Mouse (Mus musculus): ENCODE results near the gene Zdhhc17. TPM values are rescaled to one million over a fixed set of nuclear protein-coding genes. Genes with fewer than 3 reads are reported as not detected.

Zdhhc17 gene
- polyA plus RNA-seq (2015; fragmentation: Nextera tagmentation; extraction: Ambion mirVana): 22.4 and 23.4 TPM in 2 replicates

DNA sequence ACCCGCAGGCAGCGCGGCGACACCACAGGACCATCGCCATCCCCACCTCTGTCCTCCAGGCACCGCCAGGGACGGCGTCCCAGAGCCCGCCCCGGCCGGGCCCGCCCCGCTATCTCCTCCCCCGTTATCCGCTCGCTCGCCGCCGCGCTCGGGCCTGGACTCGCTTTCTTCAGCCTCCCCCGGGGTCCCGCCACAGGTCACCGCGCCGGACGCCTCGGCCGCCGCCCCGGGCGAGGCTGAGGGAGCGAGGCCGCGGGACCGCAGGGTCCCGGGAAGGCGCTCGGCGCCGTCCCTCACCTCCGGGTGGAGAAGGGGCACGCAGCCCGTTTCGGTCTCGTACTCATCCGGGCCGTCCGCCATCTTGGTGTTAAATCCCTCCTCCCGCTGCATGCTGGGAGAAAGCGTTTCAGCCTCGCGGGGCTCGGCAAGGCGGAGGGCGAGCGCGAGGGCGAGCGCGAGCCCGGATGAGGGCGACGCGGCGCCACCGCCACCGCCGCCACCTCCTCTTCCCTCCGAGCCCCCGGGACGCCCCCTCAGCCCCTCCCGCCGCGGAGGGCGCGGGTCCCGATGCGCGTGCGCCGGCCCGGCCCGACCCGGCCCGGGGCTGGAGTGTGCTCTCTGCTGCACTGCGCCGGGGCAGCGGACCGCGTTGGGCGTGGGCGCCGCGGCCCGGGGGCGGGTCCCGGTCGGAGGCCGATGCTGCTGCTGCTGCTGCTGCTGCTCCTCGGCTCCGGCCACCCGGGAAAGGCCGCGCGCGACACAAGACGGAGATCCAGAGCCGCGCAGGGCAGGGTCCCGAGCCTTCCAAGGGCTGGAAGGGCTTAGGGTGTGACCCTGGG is at the start of gene Zdhhc17:
Gene Zdhhc17, minus strand, starts transcription at position 500 of the 839 bp plus-strand sequence.
- under 1% methylated on average over 90 of the region's 112 CpGs for WGBS

GRCm38 (mm10) chr10:111055770-111056169 is 45.8 kb upstream of the Zdhhc17 start:
- H3K27me3 ChIP-seq: no peaks in the 10 kb centered on the region
- no peak overlapping the region for H3K9ac ChIP-seq
- H3K9me3 ChIP-seq (replicated peaks): no peaks in the 10 kb centered on the region
- 63% methylated on average over 4 of the region's 4 CpGs for WGBS
- H3K36me3 ChIP-seq: no peaks in the 10 kb centered on the region
- no peak overlapping the region for H3K4me2 ChIP-seq (replicated peaks)
- no peak for ATAC-seq (ENCODE audit: insufficient number of reproducible peaks, low FRiP score, low TSS enrichment, low read depth)
- no peaks in the 10 kb centered on the region for H3K4me1 ChIP-seq
- H3K4me3 ChIP-seq (replicated peaks): no peak overlapping the region
- H3K27ac ChIP-seq (replicated peaks): no peak overlapping the region

More for the DNA sequence above, at the start of gene Zdhhc17:
- H3K4me3 ChIP-seq (replicated peaks): peak within 1 kb of the TSS; percentile 78
- peak within 1 kb of the TSS; percentile 97 for H3K27ac ChIP-seq (replicated peaks)
- no peaks in the 10 kb centered on the region for H3K36me3 ChIP-seq
- H3K9ac ChIP-seq: peak within 1 kb of the TSS; percentile 93
- H3K4me2 ChIP-seq (replicated peaks): peak within 1 kb of the TSS; percentile 85
- H3K9me3 ChIP-seq (replicated peaks): no peaks in the 10 kb centered on the region
- peak; percentile 92 for ATAC-seq (ENCODE audit: insufficient number of reproducible peaks, low FRiP score, low TSS enrichment, low read depth)
- no peaks in the 10 kb centered on the region; the same call in 1 of the 2 replicates for H3K27me3 ChIP-seq
- peaks cover 7% of the 10 kb centered on the region; the same call in 1 of the 2 replicates for H3K4me1 ChIP-seq

GRCm38 (mm10) chr10:111051606-111052005 is 41.7 kb upstream of the Zdhhc17 start:
- H3K9me3 ChIP-seq (replicated peaks): no peaks in the 10 kb centered on the region
- no peak overlapping the region for H3K9ac ChIP-seq
- H3K4me3 ChIP-seq (replicated peaks): no peak overlapping the region
- no peaks in the 10 kb centered on the region for H3K4me1 ChIP-seq
- H3K27me3 ChIP-seq: no peaks in the 10 kb centered on the region
- no peaks in the 10 kb centered on the region for H3K36me3 ChIP-seq
- ATAC-seq (ENCODE audit: insufficient number of reproducible peaks, low FRiP score, low TSS enrichment, low read depth): no peak
- 86% methylated on average over 3 of the region's 3 CpGs for WGBS
- no peak overlapping the region for H3K27ac ChIP-seq (replicated peaks)
- no peak overlapping the region for H3K4me2 ChIP-seq (replicated peaks)

DNA sequence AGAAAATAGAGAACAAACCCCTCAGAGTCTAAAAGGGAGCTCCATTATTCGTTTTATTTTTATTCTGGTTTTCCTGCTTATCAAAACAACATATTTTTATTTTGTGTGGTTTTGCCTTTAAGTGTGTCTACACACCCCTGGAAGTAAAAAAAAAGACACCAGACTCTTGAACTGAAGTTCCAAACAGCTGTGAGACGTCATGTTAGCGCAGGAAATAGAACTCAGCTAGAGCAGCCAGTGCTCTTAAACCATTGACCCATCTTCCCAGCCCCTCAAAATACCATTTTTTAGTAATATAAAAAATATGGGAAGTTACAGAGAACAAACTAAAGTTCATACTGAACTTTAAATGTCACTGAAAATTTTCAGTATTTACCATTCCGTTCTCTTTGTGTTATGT is 40.6 kb upstream of the Zdhhc17 start:
- Histone ChIP-seq H3K36me3 (no peaks in the 10 kb centered on the region), H3K4me3 (replicated peaks) (no peak overlapping the region), H3K9ac (no peak overlapping the region), H3K27me3 (no peaks in the 10 kb centered on the region), H3K27ac (replicated peaks) (no peak overlapping the region), H3K4me2 (replicated peaks) (no peak overlapping the region), H3K9me3 (replicated peaks) (no peaks in the 10 kb centered on the region), H3K4me1 (no peaks in the 10 kb centered on the region)
- ATAC-seq (ENCODE audit: insufficient number of reproducible peaks, low FRiP score, low TSS enrichment, low read depth): no peak
- 71% methylated on average over 4 of the region's 4 CpGs for WGBS

GRCm38 (mm10) chr10:111050061-111050460 is 40.1 kb upstream of the Zdhhc17 start:
- H3K36me3 ChIP-seq: no peaks in the 10 kb centered on the region
- no peaks in the 10 kb centered on the region for H3K27me3 ChIP-seq
- H3K9ac ChIP-seq: no peak overlapping the region
- no peak overlapping the region for H3K27ac ChIP-seq (replicated peaks)
- H3K4me1 ChIP-seq: no peaks in the 10 kb centered on the region
- no peak overlapping the region for H3K4me3 ChIP-seq (replicated peaks)
- ATAC-seq (ENCODE audit: insufficient number of reproducible peaks, low FRiP score, low TSS enrichment, low read depth): no peak
- H3K9me3 ChIP-seq (replicated peaks): no peaks in the 10 kb centered on the region
- 82% methylated on average over 3 of the region's 3 CpGs for WGBS
- H3K4me2 ChIP-seq (replicated peaks): no peak overlapping the region

GRCm38 (mm10) chr10:111047895-111048294 is 38.0 kb upstream of the Zdhhc17 start:
- H3K27me3 ChIP-seq: no peaks in the 10 kb centered on the region
- no peak overlapping the region for H3K4me2 ChIP-seq (replicated peaks)
- H3K9ac ChIP-seq: no peak overlapping the region
- H3K4me3 ChIP-seq (replicated peaks): no peak overlapping the region
- H3K4me1 ChIP-seq: no peaks in the 10 kb centered on the region
- ATAC-seq (ENCODE audit: insufficient number of reproducible peaks, low FRiP score, low TSS enrichment, low read depth): no peak
- no peaks in the 10 kb centered on the region for H3K9me3 ChIP-seq (replicated peaks)
- H3K36me3 ChIP-seq: no peaks in the 10 kb centered on the region
- 86% methylated on average over 7 of the region's 7 CpGs for WGBS
- no peak overlapping the region for H3K27ac ChIP-seq (replicated peaks)

GRCm38 (mm10) chr10:111040078-111040656 is 30.2 kb upstream of the Zdhhc17 start:
- WGBS: 71% methylated on average over 7 of the region's 7 CpGs
- Histone ChIP-seq H3K27me3 (no peaks in the 10 kb centered on the region), H3K4me3 (replicated peaks) (no peak overlapping the region), H3K27ac (replicated peaks) (no peak overlapping the region), H3K9ac (no peak overlapping the region), H3K4me1 (no peaks in the 10 kb centered on the region), H3K36me3 (no peaks in the 10 kb centered on the region), H3K9me3 (replicated peaks) (no peaks in the 10 kb centered on the region), H3K4me2 (replicated peaks) (no peak overlapping the region)
- no peak for ATAC-seq (ENCODE audit: insufficient number of reproducible peaks, low FRiP score, low TSS enrichment, low read depth)

- H3K9me3 ChIP-seq (replicated peaks): no peaks in the 10 kb centered on the region
- H3K36me3 ChIP-seq: no peaks in the 10 kb centered on the region
- H3K4me3 ChIP-seq (replicated peaks): no peak overlapping the region
- H3K27me3 ChIP-seq: no peaks in the 10 kb centered on the region
- ATAC-seq (ENCODE audit: insufficient number of reproducible peaks, low FRiP score, low TSS enrichment, low read depth): no peak
- no peak overlapping the region for H3K27ac ChIP-seq (replicated peaks)
- 57% methylated on average over 1 of the region's 1 CpGs for WGBS
- no peak overlapping the region for H3K9ac ChIP-seq
- no peak overlapping the region for H3K4me2 ChIP-seq (replicated peaks)
- no peaks in the 10 kb centered on the region for H3K4me1 ChIP-seq
Observed at GRCm38 (mm10) chr10:111036851-111037250, 26.9 kb upstream of the Zdhhc17 start.

DNA sequence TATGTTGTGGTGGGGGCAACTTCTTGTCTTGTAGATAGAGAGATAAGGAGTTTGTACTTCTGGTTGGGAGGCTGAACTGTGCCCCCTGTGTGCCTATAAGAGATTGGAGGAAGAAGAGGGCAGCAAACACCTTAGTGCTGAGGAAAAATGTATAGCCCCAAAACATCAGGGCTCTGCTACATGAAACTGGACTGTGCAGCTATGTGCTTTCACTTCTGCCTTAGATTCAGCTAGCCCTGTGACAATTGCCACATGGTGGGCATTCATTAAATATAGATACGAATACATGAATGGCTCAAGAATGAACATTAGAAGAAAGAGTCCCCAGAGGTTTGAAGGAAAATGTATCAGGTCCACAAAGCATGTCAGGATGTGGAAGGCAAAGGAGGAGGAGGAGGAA is 25.2 kb upstream of the Zdhhc17 start:
- ATAC-seq (ENCODE audit: insufficient number of reproducible peaks, low FRiP score, low TSS enrichment, low read depth): no peak
- H3K4me1 ChIP-seq: 0 out of 2 replicates have a peak, but pooled peaks cover 3% of the 10 kb centered on the region
- WGBS: 68% methylated on average over 1 of the region's 1 CpGs

DNA sequence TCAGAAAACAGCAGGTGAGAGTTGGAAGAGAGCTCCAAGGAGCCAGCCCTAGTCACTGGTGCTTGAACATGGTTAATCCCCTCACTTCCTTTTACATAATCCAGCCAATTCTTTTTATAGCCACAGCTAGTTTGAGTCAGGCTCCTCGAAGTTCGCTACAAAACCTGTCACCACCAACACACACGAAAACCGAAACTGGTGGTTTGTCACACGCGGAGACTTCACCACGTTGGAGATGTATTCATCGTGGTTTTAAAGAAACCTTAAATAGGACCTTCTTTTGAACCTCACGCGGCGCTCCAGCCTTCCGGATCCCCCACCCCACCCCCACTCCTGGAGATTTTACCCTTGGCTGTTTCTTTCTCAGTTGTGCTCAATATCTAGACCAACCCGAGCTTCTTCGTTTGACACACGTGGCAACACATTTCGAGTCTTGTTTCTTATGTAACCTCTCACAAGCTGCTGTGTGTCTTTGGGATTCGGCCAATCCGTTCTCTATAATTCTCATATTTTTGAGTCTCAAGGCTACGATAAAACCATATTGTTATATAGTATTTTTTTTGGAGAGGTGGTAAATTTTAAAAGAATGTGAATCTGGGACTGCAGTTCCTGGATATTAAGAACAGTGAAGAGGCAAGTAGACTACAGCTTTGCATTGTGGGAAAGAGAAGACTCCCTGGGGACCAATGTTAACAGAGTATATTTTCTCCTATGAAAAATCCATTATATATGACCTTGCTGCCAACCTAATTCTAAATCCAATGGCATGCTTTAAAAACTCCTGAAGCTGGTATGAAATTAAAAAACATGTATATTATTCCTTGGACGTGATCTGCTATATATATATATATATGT is 21.8 kb upstream of the Zdhhc17 start:
- Histone ChIP-seq H3K4me1 (0 out of 2 replicates have a peak, but pooled peaks cover 3% of the 10 kb centered on the region), H3K36me3 (no peaks in the 10 kb centered on the region), H3K4me3 (replicated peaks) (peak overlapping the region; percentile 35), H3K4me2 (replicated peaks) (peak overlapping the region; percentile 52), H3K9me3 (replicated peaks) (no peaks in the 10 kb centered on the region), H3K9ac (no peak overlapping the region), H3K27ac (replicated peaks) (no peak overlapping the region), H3K27me3 (no peaks in the 10 kb centered on the region; the same call in 1 of the 2 replicates)
- no peak for ATAC-seq (ENCODE audit: insufficient number of reproducible peaks, low FRiP score, low TSS enrichment, low read depth)
- 28% methylated on average over 20 of the region's 20 CpGs for WGBS

More for the DNA sequence above, 25.2 kb upstream of the Zdhhc17 start:
- H3K4me2 ChIP-seq (replicated peaks): no peak overlapping the region
- H3K27me3 ChIP-seq: no peaks in the 10 kb centered on the region
- H3K4me3 ChIP-seq (replicated peaks): no peak overlapping the region
- H3K27ac ChIP-seq (replicated peaks): no peak overlapping the region
- no peak overlapping the region for H3K9ac ChIP-seq
- H3K9me3 ChIP-seq (replicated peaks): no peaks in the 10 kb centered on the region
- H3K36me3 ChIP-seq: no peaks in the 10 kb centered on the region

GRCm38 (mm10) chr10:111030845-111031244 is 20.9 kb upstream of the Zdhhc17 start:
- ATAC-seq (ENCODE audit: insufficient number of reproducible peaks, low FRiP score, low TSS enrichment, low read depth): no peak
- Histone ChIP-seq H3K36me3 (no peaks in the 10 kb centered on the region), H3K4me1 (0 out of 2 replicates have a peak, but pooled peaks cover 3% of the 10 kb centered on the region), H3K4me2 (replicated peaks) (no peak overlapping the region), H3K9ac (no peak overlapping the region), H3K9me3 (replicated peaks) (no peaks in the 10 kb centered on the region), H3K4me3 (replicated peaks) (no peak overlapping the region), H3K27ac (replicated peaks) (no peak overlapping the region), H3K27me3 (no peaks in the 10 kb centered on the region; the same call in 1 of the 2 replicates)
- WGBS: 84% methylated on average over 2 of the region's 2 CpGs

Measured in embryonic facial prominence, embryonic 15.5 days (tissue).